Comparison of ENCODE assay signal across 8 mouse cellular contexts in genomic region chr6:85239044-85239489, GRCm38 (mm10). TPM values are rescaled to one million over a fixed set of nuclear protein-coding genes. Genes with fewer than 3 reads are reported as not detected.
DNase-seq lines count a peak whose midpoint lies in the region; ATAC-seq lines count a peak whose summit lies in the region.

No protein-coding gene starts in this region.

- H3K4me1 ChIP-seq in forebrain, embryonic 13.5 days: peaks cover 67% of the 10 kb centered on the region

- intact Hi-C loops in heart, postnatal 36 days (cut with DNase I): loop anchor here (2.0 kb wide), 1 partner anchor 84 kb away; no protein-coding TSS in a partner anchor
- intact Hi-C loops in left cerebral cortex, postnatal 10 days (cut with DNase I): loop anchor here (5.0 kb wide), 1 partner anchor 77 kb away; no protein-coding TSS in a partner anchor

- H3K27ac ChIP-seq in forebrain, embryonic 13.5 days: no peak overlapping the region

- no peaks in the 10 kb centered on the region for H3K9me3 ChIP-seq in forebrain, embryonic 13.5 days (replicated peaks)

- H3K9ac ChIP-seq in forebrain, embryonic 13.5 days: no peak overlapping the region

- no peak overlapping the region for H3K4me2 ChIP-seq in forebrain, embryonic 13.5 days

- no peak overlapping the region for H3K4me3 ChIP-seq in forebrain, embryonic 13.5 days

- ATAC-seq in forebrain, embryonic 13.5 days: peak; percentile 8; the same call in 1 of the 2 replicates
- peak; percentile 87 for ATAC-seq in megakaryocyte progenitor cell, adult 5-6 weeks (replicated peaks; ENCODE audit: poor library complexity)
- ATAC-seq in activated CD4-positive, CD25-positive, alpha-beta regulatory T cell, adult 4 months: no peak

- no peaks in the 10 kb centered on the region for H3K27me3 ChIP-seq in forebrain, embryonic 13.5 days

- 13% methylated on average over 4 of the region's 4 CpGs for WGBS in forebrain, embryonic 13.5 days

- no peaks in the 10 kb centered on the region for H3K36me3 ChIP-seq in forebrain, embryonic 13.5 days (ENCODE audit: poor library complexity, severe bottlenecking)

- peak; percentile 42 for DNase-seq in MN1 (ENCODE audit: low spot score)
- peak; percentile 33 for DNase-seq in c-Kit-positive CD71-positive TER-119-positive erythroid progenitor cells, embryonic 14.5 days (ENCODE audit: low spot score)
- DNase-seq in heart, postnatal 36 days: peak; percentile 70
- peak; percentile 36 to 75 for DNase-seq in left cerebral cortex, postnatal 10 days (ENCODE audit: extremely low spot score in 1 of 2, low spot score in 2 of 2)
- peak; percentile 51 for DNase-seq in right cerebral cortex, postnatal 25 days

RNA-seq across cellular contexts. Expression of gene Emx1, which starts 51.8 kb away (rescaled TPM):
- 77.6 and 83.4 TPM in 2 replicates for polyA plus RNA-seq in forebrain, embryonic 13.5 days (2015; fragmentation: Nextera tagmentation; extraction: Ambion mirVana)
- not detected for total RNA-seq in heart, postnatal 36 days (2021)
- total RNA-seq in left cerebral cortex, postnatal 10 days (2021): 10 to 100 TPM; 40.6 to 46.0 TPM
- total RNA-seq in megakaryocyte progenitor cell, adult 5-6 weeks (2015): not detected in 2 replicates
- not detected in 2 replicates for total RNA-seq in megakaryocyte progenitor cell, adult 5-6 weeks (2017)
- not detected for polyA plus RNA-seq in activated CD4-positive, CD25-positive, alpha-beta regulatory T cell, adult 4 months (2017; shearing (Covaris generic))

Comparison
In these comparisons a context has a peak if more than half of its experiments do, and no peak if none do; other contexts are left out.
1. RNA of gene Emx1, which starts 51.8 kb away (total RNA-seq): 40.6 to 46.0 TPM in left cerebral cortex, postnatal 10 days; not detected in heart, postnatal 36 days and not detected in megakaryocyte progenitor cell, adult 5-6 weeks; every median in the first group is over 10 times any median in the second.
2. Peak in every context shown above with its lines, with median percentiles within 50 percentile points of each other: DNase-seq.